In genomic region chr4:117890750-117891149, GRCm38 (mm10) we compare ENCODE assay signal across 8 mouse cellular contexts. TPM values are rescaled to one million over a fixed set of nuclear protein-coding genes. Genes with fewer than 3 reads are reported as not detected.
DNase-seq lines count a peak whose midpoint lies in the region; ATAC-seq and TF ChIP-seq lines count a peak whose summit lies in the region.

No protein-coding gene starts in this region.

- H3K4me3 ChIP-seq in lung, embryonic 16.5 days (ENCODE audit: low read length), result no peak overlapping the region
- no peak overlapping the region for H3K4me3 ChIP-seq in lung, postnatal 0 days (ENCODE audit: low read depth, low read length)
- H3K4me3 ChIP-seq in forebrain, embryonic 11.5 days (ENCODE audit: low read depth, low read length), result peak overlapping the region; percentile 75; the same call in 1 of the 2 replicates
- H3K4me3 ChIP-seq in limb, embryonic 13.5 days, result peak overlapping the region; percentile 81
- peak overlapping the region; percentile 78 for H3K4me3 ChIP-seq in small intestine, adult 2 months (ENCODE audit: low read depth, low read length)

- H3K9me3 ChIP-seq in lung, embryonic 16.5 days (ENCODE audit: control insufficient read depth, low read length), result no peaks in the 10 kb centered on the region
- no peaks in the 10 kb centered on the region for H3K9me3 ChIP-seq in lung, postnatal 0 days (ENCODE audit: low read length)
- no peaks in the 10 kb centered on the region for H3K9me3 ChIP-seq in forebrain, embryonic 11.5 days (ENCODE audit: control insufficient read depth, low read length)
- H3K9me3 ChIP-seq in limb, embryonic 13.5 days, result no peaks in the 10 kb centered on the region

- no peak overlapping the region for H3K27ac ChIP-seq in lung, embryonic 16.5 days (ENCODE audit: low read length)
- H3K27ac ChIP-seq in lung, postnatal 0 days (ENCODE audit: low read length), result no peak overlapping the region
- no peak overlapping the region for H3K27ac ChIP-seq in forebrain, embryonic 11.5 days (ENCODE audit: low read depth, low read length)
- no peak overlapping the region for H3K27ac ChIP-seq in limb, embryonic 13.5 days
- H3K27ac ChIP-seq in small intestine, adult 2 months (ENCODE audit: insufficient read depth, low read depth, low read length), result no peak overlapping the region

- WGBS in lung, embryonic 16.5 days, result 84% methylated on average over 8 of the region's 8 CpGs
- 91% methylated on average over 8 of the region's 8 CpGs for WGBS in lung, postnatal 0 days
- 66% methylated on average over 8 of the region's 8 CpGs for WGBS in forebrain, embryonic 11.5 days
- WGBS in limb, embryonic 13.5 days, result 87% methylated on average over 8 of the region's 8 CpGs
- 89% methylated on average over 8 of the region's 8 CpGs for WGBS in small intestine, adult 2 months

- no peak for TF ChIP-seq EP300 in lung, postnatal 0 days (IDR thresholded peaks at IDR 0.05)

- peaks cover 19% of the 10 kb centered on the region for H3K4me1 ChIP-seq in lung, embryonic 16.5 days (replicated peaks; ENCODE audit: control insufficient read depth, insufficient read depth, low read length)
- H3K4me1 ChIP-seq in lung, postnatal 0 days (ENCODE audit: insufficient read depth, low read depth, low read length), result peaks cover 6% of the 10 kb centered on the region; the same call in 1 of the 2 replicates
- peaks cover 19% of the 10 kb centered on the region for H3K4me1 ChIP-seq in forebrain, embryonic 11.5 days (replicated peaks; ENCODE audit: control insufficient read depth, insufficient read depth, low read length)
- H3K4me1 ChIP-seq in limb, embryonic 13.5 days, result peaks cover 23% of the 10 kb centered on the region
- H3K4me1 ChIP-seq in small intestine, adult 2 months (ENCODE audit: control insufficient read depth, insufficient read depth, insufficient read length, low read length), result peaks cover 9% of the 10 kb centered on the region

- H3K36me3 ChIP-seq in lung, embryonic 16.5 days (ENCODE audit: control insufficient read depth, insufficient read depth, low read length), result no peaks in the 10 kb centered on the region; the same call in 1 of the 2 replicates
- no peaks in the 10 kb centered on the region for H3K36me3 ChIP-seq in lung, postnatal 0 days (ENCODE audit: insufficient read depth, low read length)
- H3K36me3 ChIP-seq in forebrain, embryonic 11.5 days (ENCODE audit: control insufficient read depth, insufficient read depth, low read length), result no peaks in the 10 kb centered on the region; the same call in 1 of the 2 replicates
- H3K36me3 ChIP-seq in limb, embryonic 13.5 days, result peaks cover 36% of the 10 kb centered on the region
- H3K36me3 ChIP-seq in small intestine, adult 2 months (ENCODE audit: control insufficient read depth, insufficient read depth, low read length), result peaks cover 2% of the 10 kb centered on the region; the same call in 1 of the 2 replicates

- no peak for TF ChIP-seq POLR2A in small intestine, adult 2 months (IDR thresholded peaks at IDR 0.05; ENCODE audit: low read depth, low read length)

- ATAC-seq in lung, embryonic 16.5 days (ENCODE audit: low read depth), result no peak
- no peak for ATAC-seq in lung, postnatal 0 days
- ATAC-seq in forebrain, embryonic 11.5 days (replicated peaks; ENCODE audit: low FRiP score), result no peak
- no peak for ATAC-seq in limb, embryonic 13.5 days (ENCODE audit: low FRiP score, low read depth)

- H3K27me3 ChIP-seq in lung, embryonic 16.5 days (ENCODE audit: control insufficient read depth, insufficient read depth, low read depth, low read length), result no peaks in the 10 kb centered on the region
- no peaks in the 10 kb centered on the region for H3K27me3 ChIP-seq in lung, postnatal 0 days (replicated peaks; ENCODE audit: insufficient read depth, low read length)
- no peaks in the 10 kb centered on the region for H3K27me3 ChIP-seq in forebrain, embryonic 11.5 days (ENCODE audit: control insufficient read depth, insufficient read depth, low read length)
- H3K27me3 ChIP-seq in limb, embryonic 13.5 days, result no peaks in the 10 kb centered on the region
- no peaks in the 10 kb centered on the region for H3K27me3 ChIP-seq in small intestine, adult 2 months (ENCODE audit: control insufficient read depth, insufficient read depth, low read length)

- no peak for TF ChIP-seq CTCF in lung, postnatal 0 days (IDR thresholded peaks at IDR 0.05)
- TF ChIP-seq CTCF in small intestine, adult 2 months (IDR thresholded peaks at IDR 0.05; ENCODE audit: extremely low read depth, insufficient read length, insufficient replicate concordance, low read depth, low read length), result no peak

- H3K4me2 ChIP-seq in lung, embryonic 16.5 days (ENCODE audit: low read depth, low read length), result peak overlapping the region; percentile 78; the same call in 1 of the 2 replicates
- no peak overlapping the region for H3K4me2 ChIP-seq in lung, postnatal 0 days (replicated peaks; ENCODE audit: low read depth, low read length)
- peak overlapping the region; percentile 74; the same call in 1 of the 2 replicates for H3K4me2 ChIP-seq in forebrain, embryonic 11.5 days (ENCODE audit: low read depth, low read length, severe bottlenecking)
- peak overlapping the region; percentile 93 for H3K4me2 ChIP-seq in limb, embryonic 13.5 days (replicated peaks)

- DNase-seq in lung, postnatal 0 days (ENCODE audit: low spot score), result no peak
- no peak for DNase-seq in forebrain, embryonic 11.5 days (ENCODE audit: low spot score)
- DNase-seq in ovary, postnatal 10 days (ENCODE audit: low spot score), result no peak
- DNase-seq in ovary, postnatal 14 days (ENCODE audit: low spot score), result no peak
- no peak for DNase-seq in adrenal gland, postnatal 36 days

- H3K9ac ChIP-seq in lung, embryonic 16.5 days (ENCODE audit: low read length), result no peak overlapping the region
- H3K9ac ChIP-seq in lung, postnatal 0 days (replicated peaks; ENCODE audit: low read depth), result no peak overlapping the region
- no peak overlapping the region for H3K9ac ChIP-seq in forebrain, embryonic 11.5 days (ENCODE audit: low read length)
- H3K9ac ChIP-seq in limb, embryonic 13.5 days, result no peak overlapping the region

RNA-seq across cellular contexts. Expression of gene Dph2, which starts 1.1 kb away (rescaled TPM):
- polyA plus RNA-seq in lung, embryonic 16.5 days (2015; fragmentation: Nextera tagmentation; extraction: Ambion mirVana), result 16.2 and 17.9 TPM in 2 replicates
- 7.8 and 8.6 TPM in 2 replicates for polyA plus RNA-seq in lung, postnatal 0 days (2015; fragmentation: Nextera tagmentation; extraction: Ambion mirVana)
- 28.4 and 32.4 TPM in 2 replicates for polyA plus RNA-seq in forebrain, embryonic 11.5 days (2014; fragmentation: Nextera tagmentation; extraction: Ambion mirVana)
- polyA plus RNA-seq in limb, embryonic 13.5 days (2015; fragmentation: Nextera tagmentation; extraction: Ambion mirVana), result 16.8 and 18.4 TPM in 2 replicates
- polyA plus RNA-seq in small intestine, adult 2 months (2012; rRNA removed), result 5.1 and 6.9 TPM in 2 replicates
- total RNA-seq in adrenal gland, postnatal 36 days (2021), result 1 to 10 TPM; 9.2 to 9.4 TPM

RNA-seq across cellular contexts. Expression of gene Atp6v0b, which starts 3.6 kb away (rescaled TPM):
- polyA plus RNA-seq in lung, embryonic 16.5 days (2015; fragmentation: Nextera tagmentation; extraction: Ambion mirVana), result 180 and 204 TPM in 2 replicates
- 346 TPM in 2 replicates for polyA plus RNA-seq in lung, postnatal 0 days (2015; fragmentation: Nextera tagmentation; extraction: Ambion mirVana)
- polyA plus RNA-seq in forebrain, embryonic 11.5 days (2014; fragmentation: Nextera tagmentation; extraction: Ambion mirVana), result 187 and 195 TPM in 2 replicates
- polyA plus RNA-seq in limb, embryonic 13.5 days (2015; fragmentation: Nextera tagmentation; extraction: Ambion mirVana), result 176 and 184 TPM in 2 replicates
- 244 and 435 TPM in 2 replicates for polyA plus RNA-seq in small intestine, adult 2 months (2012; rRNA removed)
- 100 to 1,000 TPM; 215 to 216 TPM for total RNA-seq in adrenal gland, postnatal 36 days (2021)

RNA-seq across cellular contexts. Expression of gene B4galt2, which starts 7.5 kb away (rescaled TPM):
- 10.6 and 12.0 TPM in 2 replicates for polyA plus RNA-seq in lung, embryonic 16.5 days (2015; fragmentation: Nextera tagmentation; extraction: Ambion mirVana)
- 7.2 and 7.7 TPM in 2 replicates for polyA plus RNA-seq in lung, postnatal 0 days (2015; fragmentation: Nextera tagmentation; extraction: Ambion mirVana)
- 31.3 and 34.5 TPM in 2 replicates for polyA plus RNA-seq in forebrain, embryonic 11.5 days (2014; fragmentation: Nextera tagmentation; extraction: Ambion mirVana)
- 32.8 and 35.1 TPM in 2 replicates for polyA plus RNA-seq in limb, embryonic 13.5 days (2015; fragmentation: Nextera tagmentation; extraction: Ambion mirVana)
- 6.7 and 7.5 TPM in 2 replicates for polyA plus RNA-seq in small intestine, adult 2 months (2012; rRNA removed)
- total RNA-seq in adrenal gland, postnatal 36 days (2021), result 10 to 100 TPM in 1 of 2 experiments, 1 to 10 TPM in 1; 10.0 to 14.3 TPM

RNA-seq across cellular contexts. Expression of gene Ccdc24, which starts 18.4 kb away (rescaled TPM):
- 2.0 and 3.0 TPM in 2 replicates for polyA plus RNA-seq in lung, embryonic 16.5 days (2015; fragmentation: Nextera tagmentation; extraction: Ambion mirVana)
- 4.5 TPM in 2 replicates for polyA plus RNA-seq in lung, postnatal 0 days (2015; fragmentation: Nextera tagmentation; extraction: Ambion mirVana)
- polyA plus RNA-seq in forebrain, embryonic 11.5 days (2014; fragmentation: Nextera tagmentation; extraction: Ambion mirVana), result 1.7 and 2.1 TPM in 2 replicates
- polyA plus RNA-seq in limb, embryonic 13.5 days (2015; fragmentation: Nextera tagmentation; extraction: Ambion mirVana), result 1.3 and 1.7 TPM in 2 replicates
- polyA plus RNA-seq in small intestine, adult 2 months (2012; rRNA removed), result 0.80 and 2.0 TPM in 2 replicates
- total RNA-seq in adrenal gland, postnatal 36 days (2021), result under 1 TPM; 0.49 to 0.76 TPM

RNA-seq across cellular contexts. Expression of gene Ipo13, which starts 24.0 kb away (rescaled TPM):
- 41.5 and 44.4 TPM in 2 replicates for polyA plus RNA-seq in lung, embryonic 16.5 days (2015; fragmentation: Nextera tagmentation; extraction: Ambion mirVana)
- 32.1 and 35.6 TPM in 2 replicates for polyA plus RNA-seq in lung, postnatal 0 days (2015; fragmentation: Nextera tagmentation; extraction: Ambion mirVana)
- 62.0 and 64.6 TPM in 2 replicates for polyA plus RNA-seq in forebrain, embryonic 11.5 days (2014; fragmentation: Nextera tagmentation; extraction: Ambion mirVana)
- polyA plus RNA-seq in limb, embryonic 13.5 days (2015; fragmentation: Nextera tagmentation; extraction: Ambion mirVana), result 41.3 and 43.7 TPM in 2 replicates
- polyA plus RNA-seq in small intestine, adult 2 months (2012; rRNA removed), result 26.6 and 36.8 TPM in 2 replicates
- total RNA-seq in adrenal gland, postnatal 36 days (2021), result 10 to 100 TPM; 41.1 to 45.9 TPM

Comparison
In these comparisons a context has a peak if more than half of its experiments do, and no peak if none do; other contexts are left out.
1. H3K4me3 ChIP-seq: peak in forebrain, embryonic 11.5 days (single experiment), limb, embryonic 13.5 days (single experiment) and small intestine, adult 2 months (single experiment); none in lung, embryonic 16.5 days (single experiment) and lung, postnatal 0 days (single experiment).